Mouse (Mus musculus): Measurements from ENCODE around the gene Hsd17b2. TPM values are rescaled to one million over a fixed set of nuclear protein-coding genes. Genes with fewer than 3 reads are reported as not detected.

Hsd17b2 gene
- 2.3 TPM for polyA plus RNA-seq (2014; fragmentation: Illumina TruSeq; extraction: RNeasy Lipid Tissue Mini Kit (QIAGEN cat#74804); ENCODE audit: low read depth, low replicate concordance)

DNA sequence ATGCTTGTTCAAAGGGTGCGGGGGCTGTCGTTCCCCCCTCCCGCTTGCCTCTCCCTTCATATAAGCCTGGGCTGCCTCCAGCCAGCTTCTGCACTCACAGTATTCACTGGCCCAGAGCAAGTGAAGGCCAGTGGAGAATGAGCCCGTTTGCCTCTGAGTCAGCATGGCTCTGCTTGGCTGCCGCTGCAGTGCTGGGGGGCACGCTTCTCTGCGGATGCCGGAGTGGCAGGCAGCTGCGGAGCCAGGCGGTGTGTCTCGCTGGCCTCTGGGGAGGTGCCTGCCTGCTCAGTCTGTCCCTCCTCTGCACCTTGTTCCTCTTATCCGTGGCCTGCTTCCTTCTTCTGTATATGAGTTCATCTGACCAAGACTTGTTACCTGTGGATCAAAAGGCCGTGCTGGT is at the start of gene Hsd17b2:
Hsd17b2 (plus strand) TSS at position 46 of the 400 bp plus-strand sequence.

GRCm38 (mm10) chr8:117673430-117673830 is 28.3 kb upstream of the Hsd17b2 start, which contains the start of gene Sdr42e1:
Gene Sdr42e1 (minus strand): TSS chr8:117673689.

GRCm38 (mm10) chr8:117801443-117802298 is 100.0 kb downstream of the Hsd17b2 start, which contains the start of gene Mphosph6:
Gene Mphosph6 (minus strand): TSS chr8:117801943.

Other genes starting within 250 kb of the Hsd17b2 start
- 2.0 TPM for gene Plcg2, start 203.6 kb upstream of the Hsd17b2 start, polyA plus RNA-seq (2014; fragmentation: Illumina TruSeq; extraction: RNeasy Lipid Tissue Mini Kit (QIAGEN cat#74804); ENCODE audit: low read depth, low replicate concordance)
- gene Sdr42e1, start 28.2 kb upstream of the Hsd17b2 start, polyA plus RNA-seq (2014; fragmentation: Illumina TruSeq; extraction: RNeasy Lipid Tissue Mini Kit (QIAGEN cat#74804); ENCODE audit: low read depth, low replicate concordance) = 3.6 TPM
- 29.8 TPM for gene Mphosph6, start 100.0 kb downstream of the Hsd17b2 start, polyA plus RNA-seq (2014; fragmentation: Illumina TruSeq; extraction: RNeasy Lipid Tissue Mini Kit (QIAGEN cat#74804); ENCODE audit: low read depth, low replicate concordance)

Measured in kidney, adult 10 weeks (tissue).